Mouse (Mus musculus): Measurements from ENCODE around the gene Bap1.

- no peak for TF ChIP-seq CTCF (IDR thresholded peaks at IDR 0.05; ENCODE audit: control insufficient read depth, insufficient read depth, low read length)
- no peak for TF ChIP-seq POLR2A (IDR thresholded peaks at IDR 0.05; ENCODE audit: borderline replicate concordance, control insufficient read depth, low read depth, low read length)
Observed at GRCm38 (mm10) chr14:31285728-31286127, 34.5 kb downstream of the Bap1 start.
